In the genomic region with DNA sequence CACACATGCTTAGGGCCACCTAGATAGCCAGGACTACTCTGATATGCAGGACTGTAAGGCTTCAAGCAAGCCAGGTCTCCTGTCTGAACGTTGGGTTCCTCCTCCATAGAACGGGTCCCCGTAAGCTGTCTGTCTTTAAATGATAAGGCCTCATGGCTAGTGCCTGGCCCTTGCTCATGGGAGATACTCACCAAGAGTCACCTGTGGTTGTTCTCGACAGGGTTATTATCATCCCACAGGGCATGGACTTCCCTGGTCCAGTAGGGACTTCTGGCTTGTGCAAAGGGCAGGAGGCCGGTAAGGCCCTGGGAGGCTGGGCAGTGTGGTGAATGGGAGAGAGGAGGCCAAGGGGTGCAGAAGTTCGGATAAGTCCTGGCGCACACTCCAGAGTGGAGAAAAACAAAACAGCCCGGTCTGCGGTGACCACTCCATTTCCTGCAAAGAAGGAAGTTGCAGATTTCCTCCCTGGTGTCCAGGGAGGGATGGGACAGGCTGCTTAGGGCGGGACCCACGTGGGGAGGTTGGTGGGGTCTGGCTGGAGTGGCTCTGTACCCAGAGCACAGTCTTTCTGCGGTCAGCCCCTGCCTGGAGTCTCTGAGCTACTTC, we compare ENCODE assay signal across 8 mouse cellular contexts. TPM values are rescaled to one million over a fixed set of nuclear protein-coding genes. Genes with fewer than 3 reads are reported as not detected.
DNase-seq lines count a peak whose midpoint lies in the region; ATAC-seq and TF ChIP-seq lines count a peak whose summit lies in the region.

No protein-coding gene starts in this region.

- no peak overlapping the region for H3K4me2 ChIP-seq in heart, embryonic 16.5 days (ENCODE audit: low read depth, low read length)

- no peak overlapping the region for H3K9ac ChIP-seq in heart, embryonic 16.5 days (ENCODE audit: low read length)
- H3K9ac ChIP-seq in liver, adult 2 months (ENCODE audit: low read depth, low read length) = 0 out of 2 replicates have a peak overlapping the region, but pooled peaks have one; percentile 1

- WGBS in lung, adult 2 months = 36% methylated on average over 12 of the region's 12 CpGs
- 49% methylated on average over 12 of the region's 12 CpGs for WGBS in heart, embryonic 16.5 days
- WGBS in liver, adult 2 months = 42% methylated on average over 12 of the region's 12 CpGs

- peak overlapping the region; percentile 52 for H3K27ac ChIP-seq in heart, embryonic 16.5 days (ENCODE audit: low read length)
- H3K27ac ChIP-seq in liver, adult 2 months (replicated peaks; ENCODE audit: insufficient read depth, low read depth, low read length) = 0 out of 2 replicates have a peak overlapping the region, but pooled peaks have one; percentile 10

- TF ChIP-seq POLR2A in lung, adult 2 months (IDR thresholded peaks at IDR 0.05; ENCODE audit: borderline replicate concordance, extremely low read depth, low read depth, low read length) = no peak
- no peak for TF ChIP-seq POLR2A in liver, adult 2 months (IDR thresholded peaks at IDR 0.05; ENCODE audit: extremely low read depth, insufficient read depth, low read length)

- ATAC-seq in heart, embryonic 16.5 days (replicated peaks; ENCODE audit: extremely low read depth, insufficient read depth, low FRiP score) = peak; percentile 73
- ATAC-seq in cerebellum, adult (ENCODE audit: insufficient number of reproducible peaks, low FRiP score, low TSS enrichment) = no peak

- H3K4me3 ChIP-seq in lung, adult 2 months (replicated peaks; ENCODE audit: extremely low read depth, low read depth, low read length) = no peak overlapping the region
- H3K4me3 ChIP-seq in heart, embryonic 16.5 days (ENCODE audit: low read length) = no peak overlapping the region
- no peak overlapping the region for H3K4me3 ChIP-seq in liver, adult 2 months (ENCODE audit: insufficient read depth, low read depth, low read length)

- H3K4me1 ChIP-seq in lung, adult 2 months (ENCODE audit: control insufficient read depth, insufficient read depth, low read length) = peaks cover 17% of the 10 kb centered on the region
- peaks cover 9% of the 10 kb centered on the region for H3K4me1 ChIP-seq in heart, embryonic 16.5 days (ENCODE audit: control insufficient read depth, insufficient read depth, low read length)
- H3K4me1 ChIP-seq in liver, adult 2 months (ENCODE audit: control insufficient read depth, insufficient read depth, low read length) = peaks cover 40% of the 10 kb centered on the region

- H3K79me2 ChIP-seq in liver, adult 2 months (ENCODE audit: control insufficient read depth, insufficient read depth, low read length) = peaks cover 44% of the 10 kb centered on the region

- DNase-seq in lung, adult 18-20 months = peak; percentile 66 to 78
- DNase-seq in lung, adult 2 months = no peak
- no peak for DNase-seq in liver, adult 2 months (ENCODE audit: extremely low read depth, low read depth, low spot score)
- DNase-seq in spleen, postnatal 4 days (ENCODE audit: low spot score in 2 of 2) = peak; percentile 61 to 76
- DNase-seq in cerebellum, adult 18-20 months = no peak
- DNase-seq in gastrocnemius, adult 8-10 months (ENCODE audit: low spot score in 2 of 2) = no peak

- H3K9me3 ChIP-seq in heart, embryonic 16.5 days (replicated peaks; ENCODE audit: control insufficient read depth, low read length) = no peaks in the 10 kb centered on the region

- no peak for TF ChIP-seq CTCF in lung, adult 2 months (IDR thresholded peaks at IDR 0.05; ENCODE audit: insufficient read depth, low read length)
- no peak for TF ChIP-seq CTCF in liver, adult 2 months (IDR thresholded peaks at IDR 0.05; ENCODE audit: low read depth, low read length)

- no peaks in the 10 kb centered on the region for H3K36me3 ChIP-seq in heart, embryonic 16.5 days (ENCODE audit: control insufficient read depth, insufficient read depth)
- no peaks in the 10 kb centered on the region for H3K36me3 ChIP-seq in liver, adult 2 months (ENCODE audit: control insufficient read depth, insufficient read depth, low read length)

- H3K27me3 ChIP-seq in heart, embryonic 16.5 days (ENCODE audit: control insufficient read depth, insufficient read depth, low read length) = no peaks in the 10 kb centered on the region
- no peaks in the 10 kb centered on the region for H3K27me3 ChIP-seq in liver, adult 2 months (ENCODE audit: control insufficient read depth, insufficient read depth, low read length)

RNA-seq across cellular contexts. Expression of gene Cmip, which starts 41.2 kb away (rescaled TPM):
- polyA plus RNA-seq in lung, adult 2 months (2012; rRNA removed) = 53.1 and 62.3 TPM in 2 replicates
- polyA plus RNA-seq in heart, embryonic 16.5 days (2015; fragmentation: Nextera tagmentation; extraction: Ambion mirVana) = 6.8 and 7.0 TPM in 2 replicates
- total RNA-seq in liver, adult 2 months (2014; rRNA removed) = 8.8 and 17.7 TPM in 2 replicates
- 21.0 and 30.3 TPM in 2 replicates for polyA plus RNA-seq in liver, adult 2 months (2012; rRNA removed)
- total RNA-seq in gastrocnemius, adult 8-10 months (2022) = 1 to 10 TPM; 3.8 to 7.3 (median 6.2) TPM

Comparison
In these comparisons a context has a peak if more than half of its experiments do, and no peak if none do; other contexts are left out.
1. DNase-seq: peak in lung, adult 18-20 months (2 of 2) and spleen, postnatal 4 days (2 of 2); none in lung, adult 2 months (single experiment), liver, adult 2 months (single experiment), cerebellum, adult 18-20 months (0 of 2) and gastrocnemius, adult 8-10 months (0 of 2).